Mouse (Mus musculus) stomach, postnatal 0 days (tissue): ENCODE measurements around the gene Gm884. TPM values are rescaled to one million over a fixed set of nuclear protein-coding genes. Genes with fewer than 3 reads are reported as not detected.

ENCODE experiments used
- ATAC-seq: fragments of 200-750 bp; cut with Nextera tagmentation; 2 replicates; pipeline ENCODE4 v1.8.0; 2017; ENCODE audit not compliant: low FRiP score, low TSS enrichment
- DNase-seq: peaks from one replicate; pipeline ENCODE4 v3.0.0-alpha.2; 2016; ENCODE audit warnings: low spot score
- H3K27ac ChIP-seq: fragments of 300-500 bp; sonication (generic); replicated peaks from 2 replicates; pipeline ENCODE4 v1.5.1; 2014; ENCODE audit warnings: mild to moderate bottlenecking, control low read depth
- H3K27me3 ChIP-seq: fragments of 300-500 bp; sonication (generic); 2 replicates; pipeline ENCODE4 v1.6.1; 2014; ENCODE audit warnings: low read length; ENCODE audit not compliant: control insufficient read depth, insufficient read depth
- H3K36me3 ChIP-seq: fragments of 300-500 bp; sonication (generic); 2 replicates; pipeline ENCODE4 v1.6.1; 2014; ENCODE audit warnings: low read length, mixed read lengths; ENCODE audit not compliant: control insufficient read depth, insufficient read depth
- H3K4me1 ChIP-seq: fragments of 300-500 bp; sonication (generic); replicated peaks from 2 replicates; pipeline ENCODE4 v1.6.1; 2014; ENCODE audit warnings: antibody characterized with exemption; ENCODE audit not compliant: control insufficient read depth, insufficient read depth
- H3K4me2 ChIP-seq: fragments of 300-500 bp; sonication (generic); replicated peaks from 2 replicates; pipeline ENCODE4 v1.6.1; 2014; ENCODE audit warnings: low read depth, mild to moderate bottlenecking, control low read depth, moderate library complexity
- H3K4me3 ChIP-seq: fragments of 300-500 bp; sonication (generic); 2 replicates; pipeline ENCODE4 v1.5.1; 2014; ENCODE audit warnings: low read depth, low read length, control low read depth
- H3K9ac ChIP-seq: fragments of 300-500 bp; sonication (generic); 2 replicates; pipeline ENCODE4 v1.6.1; 2014; ENCODE audit warnings: mild to moderate bottlenecking, low read length, control low read depth, mixed read lengths
- H3K9me3 ChIP-seq: fragments of 300-500 bp; sonication (generic); 2 replicates; pipeline ENCODE4 v1.6.1; 2016; ENCODE audit warnings: low read length; ENCODE audit not compliant: control insufficient read depth
- CTCF ChIP-seq: IDR thresholded peaks from 2 replicates; pipeline ENCODE4 v1.5.1; 2016; ENCODE audit warnings: antibody characterized with exemption, low read depth, mild to moderate bottlenecking, moderate library complexity
- EP300 ChIP-seq: optimal IDR thresholded peaks from 2 replicates; pipeline ENCODE3; 2016; ENCODE audit warnings: antibody characterized with exemption
- WGBS: fragments of 180-500 bp; shearing (Covaris S2); extraction: QIAGEN DNeasy Blood & Tissue Kit; methylation state at CpG from one replicate; pipeline ENCODE4 v1.1.7; 2014; 5-methylcytosine and 5-hydroxymethylcytosine counted together
- polyA plus RNA-seq: library from polyadenylated mRNA; unstranded; fragments of >200 nt; fragmentation: Nextera tagmentation; extraction: Ambion mirVana; gene quantifications from 2 replicates; pipeline ENCODE4 v1.2.1, GENCODE M21; 2015

Gene Gm884
- polyA plus RNA-seq, 1 experiment from 2014 or later, result not detected

- Histone ChIP-seq H3K9me3 (no peaks in the 10 kb centered on the region), H3K36me3 (no peaks in the 10 kb centered on the region), H3K27ac (no peak overlapping the region), H3K4me2 (no peak overlapping the region), H3K4me1 (no peaks in the 10 kb centered on the region), H3K9ac (no peak overlapping the region), H3K27me3 (peaks cover 3% of the 10 kb centered on the region; the same call in 1 of the 2 replicates), H3K4me3 (no peak overlapping the region)
- peak; percentile 64 for DNase-seq
- peak; percentile 98 for TF ChIP-seq CTCF
- no peak for TF ChIP-seq EP300
- ATAC-seq, result no peak
- 4% methylated on average over 10 of the region's 10 CpGs for WGBS
These were observed 18.5 kb upstream of the Gm884 start for GRCm38 (mm10) chr11:103639407-103639946.

DNA sequence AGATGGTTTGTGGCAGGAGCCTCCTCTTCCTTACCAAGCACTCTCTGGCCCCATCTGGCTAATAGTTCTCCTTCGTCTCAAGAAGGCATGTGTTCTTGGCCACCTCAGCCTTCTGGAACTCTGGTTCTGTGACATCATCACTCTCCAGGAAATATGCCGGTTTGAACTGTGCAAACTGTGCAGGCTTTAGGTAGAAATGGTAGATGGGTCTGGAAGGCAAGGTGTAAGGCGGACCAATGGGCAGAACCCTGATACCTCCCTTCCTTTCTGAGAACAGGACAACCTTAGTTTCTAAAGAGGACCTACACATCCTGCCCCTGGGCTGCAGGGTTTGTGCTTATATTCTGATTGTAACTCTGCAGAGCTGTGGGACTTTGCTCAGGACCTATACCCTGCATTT is 17.9 kb upstream of the Gm884 start, which contains the start of gene Lyzl6:
Lyzl6 (minus strand) TSS at position 101 of the 400 bp plus-strand sequence.
- Histone ChIP-seq H3K27me3 (peaks cover 3% of the 10 kb centered on the region; the same call in 1 of the 2 replicates), H3K4me1 (no peaks in the 10 kb centered on the region), H3K36me3 (no peaks in the 10 kb centered on the region), H3K9ac (no peak within 1 kb of the TSS), H3K27ac (no peak within 1 kb of the TSS), H3K4me3 (no peak within 1 kb of the TSS), H3K9me3 (no peaks in the 10 kb centered on the region), H3K4me2 (no peak within 1 kb of the TSS)
- no peak for TF ChIP-seq EP300
- TF ChIP-seq CTCF, result no peak
- WGBS, result 78% methylated on average over 3 of the region's 3 CpGs
- no peak for DNase-seq
- no peak for ATAC-seq

DNA sequence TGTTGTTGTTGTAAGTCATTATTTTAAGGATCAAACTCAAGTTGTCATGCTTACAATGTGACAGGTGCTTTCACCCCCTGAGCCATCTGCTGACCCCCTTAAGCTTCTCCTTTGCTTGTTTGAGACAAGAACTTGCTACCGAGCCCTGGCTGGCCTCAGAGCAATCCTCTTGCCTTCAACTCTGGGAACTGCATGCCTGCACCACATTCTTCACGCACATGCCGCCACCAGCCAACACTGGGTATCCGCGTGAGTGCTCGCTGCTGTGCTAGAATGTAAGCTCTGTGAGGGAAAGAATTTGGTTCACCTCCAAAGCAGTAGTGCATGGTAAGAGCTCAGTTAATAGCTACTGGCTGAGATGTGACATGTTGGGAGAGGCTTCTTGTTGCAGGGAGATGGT is 15.3 kb upstream of the Gm884 start:
- Histone ChIP-seq H3K27me3 (peaks cover 3% of the 10 kb centered on the region; the same call in 1 of the 2 replicates), H3K4me2 (no peak overlapping the region), H3K27ac (no peak overlapping the region), H3K9me3 (no peaks in the 10 kb centered on the region), H3K9ac (no peak overlapping the region), H3K4me3 (no peak overlapping the region), H3K4me1 (no peaks in the 10 kb centered on the region), H3K36me3 (no peaks in the 10 kb centered on the region)
- WGBS, result 71% methylated on average over 6 of the region's 6 CpGs
- no peak for ATAC-seq
- no peak for TF ChIP-seq CTCF
- TF ChIP-seq EP300, result no peak
- DNase-seq, result no peak

- ATAC-seq, result no peak
- no peak overlapping the region for H3K4me3 ChIP-seq
- H3K4me2 ChIP-seq, result no peak overlapping the region
- no peaks in the 10 kb centered on the region for H3K36me3 ChIP-seq
- 71% methylated on average over 3 of the region's 3 CpGs for WGBS
- H3K27ac ChIP-seq, result no peak overlapping the region
- H3K4me1 ChIP-seq, result no peaks in the 10 kb centered on the region
- H3K9ac ChIP-seq, result no peak overlapping the region
- no peak for TF ChIP-seq CTCF
- TF ChIP-seq EP300, result no peak
- no peaks in the 10 kb centered on the region for H3K9me3 ChIP-seq
- no peaks in the 10 kb centered on the region for H3K27me3 ChIP-seq
- no peak for DNase-seq
These were observed 14.5 kb upstream of the Gm884 start for GRCm38 (mm10) chr11:103635481-103635880.

GRCm38 (mm10) chr11:103634806-103635205 is 13.9 kb upstream of the Gm884 start:
- no peaks in the 10 kb centered on the region for H3K36me3 ChIP-seq
- H3K4me1 ChIP-seq, result no peaks in the 10 kb centered on the region
- TF ChIP-seq CTCF (no peak), EP300 (no peak)
- no peak overlapping the region for H3K4me2 ChIP-seq
- no peak overlapping the region for H3K27ac ChIP-seq
- DNase-seq, result no peak
- 82% methylated on average over 7 of the region's 7 CpGs for WGBS
- no peak overlapping the region for H3K4me3 ChIP-seq
- ATAC-seq, result no peak
- no peaks in the 10 kb centered on the region for H3K27me3 ChIP-seq
- H3K9ac ChIP-seq, result no peak overlapping the region
- no peaks in the 10 kb centered on the region for H3K9me3 ChIP-seq

DNA sequence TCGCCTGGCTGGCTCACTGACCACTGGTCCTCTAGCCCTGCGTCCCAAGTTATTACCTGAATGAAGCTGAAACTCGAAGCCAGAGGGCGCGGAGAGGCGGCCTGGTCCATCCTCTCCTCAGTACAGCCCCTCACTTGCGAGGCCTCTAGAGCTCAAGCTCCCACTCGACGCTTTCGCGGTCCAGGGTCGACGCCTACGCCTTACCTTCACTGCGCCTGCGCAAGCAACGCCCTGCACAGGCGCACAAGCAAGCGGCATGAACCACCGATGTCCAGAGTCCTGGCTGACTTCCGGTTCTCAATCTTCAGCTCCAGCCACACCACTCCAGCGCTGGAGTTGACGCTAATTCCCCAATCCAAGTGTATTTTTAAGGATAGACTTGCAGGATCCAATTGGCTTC is 6.5 kb upstream of the Gm884 start:
- no peaks in the 10 kb centered on the region for H3K27me3 ChIP-seq
- no peak overlapping the region for H3K9ac ChIP-seq
- H3K4me1 ChIP-seq, result no peaks in the 10 kb centered on the region
- DNase-seq (no peak), ATAC-seq (no peak)
- H3K4me2 ChIP-seq, result no peak overlapping the region
- H3K27ac ChIP-seq, result no peak overlapping the region
- no peak overlapping the region for H3K4me3 ChIP-seq
- no peak for TF ChIP-seq CTCF
- no peak for TF ChIP-seq EP300
- H3K36me3 ChIP-seq, result no peaks in the 10 kb centered on the region
- no peaks in the 10 kb centered on the region for H3K9me3 ChIP-seq
- 73% methylated on average over 23 of the region's 23 CpGs for WGBS
